19 mouse cellular contexts compared by ENCODE assay signal in the genomic region with DNA sequence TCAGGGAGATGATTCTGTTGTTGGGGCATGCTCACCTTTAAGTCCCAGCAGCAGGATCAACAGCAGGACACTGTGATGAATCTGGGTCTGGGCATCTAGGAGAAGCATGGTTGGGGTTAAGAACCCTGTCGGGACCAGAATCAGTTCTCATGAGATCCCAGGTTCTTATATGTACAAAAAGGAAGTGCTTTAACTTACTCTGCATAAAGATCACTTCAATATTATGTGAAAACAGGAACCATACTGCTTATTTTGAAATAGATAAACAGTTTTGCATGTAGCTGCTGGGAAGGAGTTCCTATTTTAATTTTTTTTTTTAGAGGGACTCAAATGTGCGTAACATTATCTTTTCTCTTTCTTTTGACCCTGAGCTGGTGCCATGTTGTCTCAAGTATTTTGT. TPM values are rescaled to one million over a fixed set of nuclear protein-coding genes. Genes with fewer than 3 reads are reported as not detected.
"Had no signal": no experiment of that assay in that cellular context is flagged by ENCODE, and none has a peak within 500 bp of the region (broad histone marks: within the 10 kb centered on the region; RNA-seq: fewer than 3 reads in every experiment).

A gene (minus strand): TSS at position 223 of the 400 bp plus-strand sequence.

- H3K4me3 ChIP-seq: left cerebral cortex, adult 2 months; limb, embryonic 10.5 days; midbrain, embryonic 13.5 days; myocyte; neural tube, embryonic 15.5 days; stomach, embryonic 15.5 days had no signal

- H3K27ac ChIP-seq: left cerebral cortex, adult 2 months; limb, embryonic 10.5 days; liver, embryonic 14.5 days; midbrain, embryonic 13.5 days; neural tube, embryonic 15.5 days; stomach, embryonic 15.5 days had no signal

- H3K4me1 ChIP-seq: limb, embryonic 10.5 days; midbrain, embryonic 13.5 days; neural tube, embryonic 15.5 days; stomach, embryonic 15.5 days had no signal

- DNase-seq: kidney, adult 8-10 months; kidney, postnatal 25 days; lung, adult 2 months; lung, postnatal 36 days had no signal

- ATAC-seq: inflammation-experienced regulatory T-cells, adult 6 months; intestine, postnatal 0 days; midbrain, embryonic 13.5 days had no signal

RNA-seq across cellular contexts. Expression of the gene that starts here (rescaled TPM):
- total RNA-seq: layer of hippocampus, postnatal 25 days; left cerebral cortex, adult 2 months; left cerebral cortex, postnatal 14 days had no signal
- polyA plus RNA-seq: kidney, embryonic 16.5 days; limb, embryonic 10.5 days; limb, embryonic 14.5 days; midbrain, embryonic 13.5 days; midbrain, postnatal 0 days; myocyte; neural tube, embryonic 11.5 days; neural tube, embryonic 15.5 days had no signal
